Mouse (Mus musculus) adrenal gland, postnatal 4 days (tissue): Measurements from ENCODE around the gene Arhgef17. TPM values are rescaled to one million over a fixed set of nuclear protein-coding genes. Genes with fewer than 3 reads are reported as not detected.
"Not testable (repeated sequence)": the region's sequence is repeated elsewhere in the genome, so short reads cannot be mapped to it uniquely, and the experiment has no call there.

Experiments
- DNase-seq, 2 experiments: peaks; one replicate each; pipeline ENCODE4 v3.0.0; 2021 to 2022; ENCODE audit warnings: low spot score in 2 of 2, mixed read lengths in 2 of 2
- total RNA-seq, 2 experiments: library from RNA; stranded (reverse); gene quantifications; 2 replicates each; pipeline ENCODE4 v1.2.3; 2021

The Arhgef17 gene
- total RNA-seq, 2 experiments from 2014 or later = 73.3 to 79.3 TPM

- no peak for DNase-seq
Measured at GRCm38 (mm10) chr7:100849508-100849907, 82.4 kb downstream of the Arhgef17 start.

GRCm38 (mm10) chr7:100848744-100849143 lies 83.2 kb downstream of the Arhgef17 start:
- DNase-seq = peak in 1 of 2 experiments; percentile 51

DNA sequence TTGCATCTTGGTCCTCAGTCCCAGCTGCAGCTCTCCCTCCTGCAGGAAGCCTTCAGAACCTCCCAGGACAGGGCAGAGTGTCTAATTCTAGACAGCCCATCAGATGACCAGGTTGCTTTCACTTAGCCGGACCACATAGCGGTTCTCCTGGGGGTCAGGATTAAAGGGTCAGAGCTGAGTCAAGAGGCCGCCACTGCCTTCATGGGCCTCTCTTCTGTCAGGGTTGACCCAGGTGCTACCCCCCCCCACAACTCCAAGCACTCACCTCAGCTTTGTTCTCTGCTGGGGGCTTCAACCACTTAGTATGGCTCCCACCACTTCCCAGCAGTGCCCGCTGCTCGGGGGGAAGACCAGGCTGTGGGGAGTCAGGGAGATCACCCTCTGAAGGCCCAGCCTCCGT lies 84.8 kb downstream of the Arhgef17 start:
- DNase-seq = no peak

GRCm38 (mm10) chr7:100846033-100846432 lies 85.9 kb downstream of the Arhgef17 start:
- DNase-seq = not testable (repeated sequence)

DNA sequence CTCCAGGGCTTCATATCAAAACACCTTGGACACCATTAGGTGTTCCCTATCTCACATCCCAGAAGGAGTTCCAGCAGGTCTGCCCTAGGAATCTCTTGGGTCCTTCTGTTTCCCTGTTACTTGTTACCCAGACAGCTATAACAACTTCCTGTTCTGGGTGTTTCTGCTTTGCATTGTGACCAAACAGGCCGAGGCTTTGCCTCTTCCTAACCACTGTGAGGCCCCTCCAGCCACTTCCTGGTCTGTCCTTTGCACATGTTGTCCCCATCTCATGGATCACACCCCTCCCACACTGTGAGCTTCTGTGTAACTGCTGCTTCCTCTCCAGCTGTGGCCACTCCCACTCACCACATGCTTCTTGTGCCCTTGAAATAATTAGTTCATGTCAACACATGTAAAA lies 86.5 kb downstream of the Arhgef17 start:
- no peak for DNase-seq

GRCm38 (mm10) chr7:100845026-100845400 lies 86.9 kb downstream of the Arhgef17 start:
- no peak for DNase-seq

GRCm38 (mm10) chr7:100844385-100845025 lies 87.4 kb downstream of the Arhgef17 start:
- no peak for DNase-seq

DNA sequence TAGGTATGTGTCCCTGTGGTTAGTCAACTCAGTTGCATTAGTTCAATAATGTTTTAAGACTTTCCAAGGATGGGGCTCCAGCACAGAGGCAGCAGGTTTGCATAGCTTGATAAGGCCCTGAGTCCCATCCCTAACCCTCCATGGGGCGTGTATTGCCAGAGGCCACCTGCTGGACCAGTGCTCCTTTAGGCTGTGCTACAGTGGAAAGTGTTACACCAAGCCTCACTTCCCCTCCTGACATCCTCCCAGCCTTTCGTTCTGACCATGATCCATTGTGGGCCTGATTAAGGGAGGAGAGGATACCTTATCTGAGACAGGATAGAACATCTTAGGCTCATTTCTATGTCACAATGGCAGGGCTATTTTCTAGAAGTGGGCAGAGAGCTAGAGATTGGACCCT lies 88.0 kb downstream of the Arhgef17 start:
- no peak for DNase-seq

GRCm38 (mm10) chr7:100842175-100842574 lies 89.7 kb downstream of the Arhgef17 start:
- no peak for DNase-seq

DNA sequence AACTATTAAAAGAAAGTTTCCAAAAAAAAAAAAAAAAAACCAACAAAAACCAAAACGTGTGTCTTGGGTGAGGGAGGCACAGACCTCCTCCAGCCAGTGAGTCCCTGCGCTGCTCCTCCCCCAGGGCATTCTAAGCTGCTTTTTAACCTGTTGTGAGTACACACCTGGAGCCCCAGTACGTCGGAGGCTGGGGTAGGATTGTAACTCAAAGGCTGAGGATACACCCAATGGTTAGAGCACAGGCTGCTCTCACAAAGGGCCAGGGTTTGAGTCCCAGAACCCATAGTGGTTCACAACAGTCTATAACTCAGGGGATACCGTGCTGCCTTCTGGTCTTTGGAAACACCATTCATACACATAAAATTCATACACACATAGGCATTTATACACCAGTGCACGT lies 90.3 kb downstream of the Arhgef17 start:
- DNase-seq = no peak

DNA sequence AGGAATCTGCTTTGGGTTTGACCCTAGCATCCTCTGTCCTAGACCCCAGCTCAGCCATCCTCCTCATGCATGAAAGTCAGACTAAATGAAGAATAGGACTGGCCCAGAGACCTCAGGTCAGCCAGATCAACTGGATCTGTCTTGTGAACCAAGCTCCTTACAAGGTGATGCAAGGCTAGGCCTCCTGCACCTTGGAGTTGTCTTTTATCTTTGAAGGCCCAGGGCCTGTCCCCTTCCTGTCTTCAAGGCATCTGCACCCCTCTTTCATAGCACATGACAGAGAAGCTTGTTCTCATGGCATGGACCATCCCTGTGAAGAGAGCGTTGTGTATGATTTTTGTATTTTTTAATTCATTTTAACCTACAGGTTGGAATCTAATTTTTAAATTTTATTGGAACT lies 91.0 kb downstream of the Arhgef17 start:
- DNase-seq = no peak

DNA sequence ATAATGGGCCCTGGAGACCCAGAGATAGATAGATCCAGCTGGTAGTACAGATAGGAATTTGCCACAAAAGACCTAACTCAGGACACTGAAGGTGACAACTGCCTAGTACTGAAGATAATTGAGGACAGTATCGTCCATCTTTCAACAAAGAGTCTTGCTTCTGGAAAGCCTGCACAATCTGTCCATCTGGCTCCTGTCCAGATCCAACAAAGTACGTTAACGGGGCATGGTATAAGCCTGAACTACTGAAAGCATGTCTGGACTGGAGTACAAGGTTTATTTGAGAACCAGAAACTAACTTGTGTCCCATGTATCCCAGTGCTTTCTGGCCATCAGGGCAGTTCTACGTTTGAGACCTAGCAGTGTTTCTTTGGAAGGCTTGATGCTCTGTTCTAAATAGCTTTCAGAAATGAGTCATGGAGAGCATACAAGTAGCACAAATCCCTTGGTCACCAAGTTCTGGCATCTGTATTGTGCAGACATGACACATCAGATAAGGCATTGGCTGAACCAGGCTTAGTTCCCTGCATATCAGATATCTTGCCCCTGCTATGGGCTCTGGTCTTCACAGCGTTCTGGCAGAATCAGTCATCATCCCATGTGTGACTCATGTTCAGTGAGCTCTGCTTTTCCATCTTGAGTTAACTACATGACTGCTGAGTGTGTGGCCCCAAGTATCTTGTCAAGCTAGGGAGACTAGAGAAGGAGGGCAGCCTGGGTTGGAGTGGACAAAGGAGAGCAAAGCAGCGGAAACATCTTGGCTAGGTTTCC lies 92.1 kb downstream of the Arhgef17 start:
- no peak for DNase-seq

DNA sequence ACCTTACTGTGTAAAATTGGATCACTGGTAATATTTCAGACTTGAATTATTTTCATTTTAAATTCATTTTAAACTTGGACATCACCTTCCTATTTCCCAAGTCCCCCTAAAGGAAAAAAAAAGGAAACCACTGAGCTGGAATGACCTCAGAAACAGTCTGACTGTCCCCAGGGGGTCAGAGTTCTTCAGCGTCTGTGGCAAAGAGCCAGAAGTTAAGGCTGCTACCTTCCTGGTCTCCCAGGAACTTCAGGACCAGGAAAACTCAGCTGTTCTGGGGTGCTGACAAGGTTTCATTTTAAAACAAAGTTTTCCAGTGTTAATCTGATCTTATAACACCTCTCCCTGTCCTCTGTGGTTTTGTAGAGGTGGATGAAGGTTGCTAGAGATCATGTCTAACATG lies 94.2 kb downstream of the Arhgef17 start:
- DNase-seq = no peak

DNA sequence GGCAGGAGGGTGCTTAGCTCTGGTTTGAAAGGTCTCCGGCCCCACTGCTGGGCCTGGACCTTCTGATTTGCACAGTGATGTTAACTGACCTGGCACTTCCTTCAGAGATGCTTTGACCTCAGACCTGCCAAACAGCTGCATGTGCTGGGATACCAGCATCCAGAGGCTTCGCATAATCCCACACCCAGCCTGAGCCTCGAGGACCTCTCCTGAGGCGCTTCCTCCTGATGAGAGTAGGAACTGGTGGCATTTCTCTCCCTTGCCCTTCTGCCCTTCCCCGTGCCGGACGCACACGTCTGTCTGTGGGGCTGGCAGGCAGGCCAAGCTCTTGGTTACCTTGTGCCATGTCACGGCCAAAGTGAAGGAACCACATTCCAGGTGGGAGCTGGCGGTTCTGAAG lies 95.2 kb downstream of the Arhgef17 start:
- no peak for DNase-seq

GRCm38 (mm10) chr7:100835711-100836110 lies 96.2 kb downstream of the Arhgef17 start:
- DNase-seq = no peak

DNA sequence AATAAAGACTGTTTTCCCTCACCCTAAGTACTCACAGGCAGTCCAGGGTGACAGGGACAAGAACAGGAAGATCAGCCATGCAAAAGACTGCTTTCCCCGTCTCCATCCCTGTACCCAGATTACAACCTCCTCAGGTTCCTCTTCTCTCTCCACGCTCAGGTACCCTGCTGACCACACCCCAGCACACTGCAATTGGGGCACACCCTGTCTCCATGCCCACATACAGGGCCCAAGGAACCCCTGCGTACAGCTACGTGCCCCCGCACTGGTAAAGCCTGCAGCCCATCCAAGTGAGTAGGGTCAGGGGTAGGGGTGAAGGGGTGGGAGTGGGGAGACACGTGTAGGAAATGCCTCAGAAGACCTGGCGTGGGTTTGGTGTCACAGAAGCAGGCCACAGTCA lies 96.7 kb downstream of the Arhgef17 start:
- no peak for DNase-seq

DNA sequence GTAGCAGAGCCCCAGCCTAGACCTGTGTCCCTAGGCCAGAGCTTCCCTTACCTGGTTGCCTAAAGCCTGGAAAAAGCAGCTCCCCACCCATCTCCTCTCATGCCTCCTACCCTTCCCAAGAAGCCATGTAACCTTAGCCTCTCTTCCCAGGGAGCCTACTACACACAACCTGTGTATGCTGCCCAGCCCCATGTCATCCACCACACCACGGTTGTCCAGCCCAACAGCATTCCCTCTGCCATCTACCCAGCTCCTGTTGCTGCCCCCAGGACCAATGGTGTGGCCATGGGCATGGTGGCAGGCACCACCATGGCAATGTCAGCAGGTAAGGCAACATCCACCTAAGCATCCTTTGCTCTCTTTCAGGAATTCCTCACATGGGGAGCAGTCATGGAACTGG lies 98.0 kb downstream of the Arhgef17 start:
- DNase-seq = no peak

GRCm38 (mm10) chr7:100828549-100828948 lies 103.4 kb downstream of the Arhgef17 start:
- DNase-seq = no peak

GRCm38 (mm10) chr7:100824661-100825060 lies 107.2 kb downstream of the Arhgef17 start:
- DNase-seq = no peak
